Mouse (Mus musculus) T-helper 1 cell (primary cell): ENCODE data around the gene Macrod2.

Experiments
- in situ Hi-C: fragments of 300-600 bp; cut with MboI, MseI; formaldehyde crosslinking; loops from one replicate; pipeline ENCODE4 v1.15.1; 2025; ENCODE audit warnings: high pct_unique_total_duplicates

The Macrod2 gene

DNA sequence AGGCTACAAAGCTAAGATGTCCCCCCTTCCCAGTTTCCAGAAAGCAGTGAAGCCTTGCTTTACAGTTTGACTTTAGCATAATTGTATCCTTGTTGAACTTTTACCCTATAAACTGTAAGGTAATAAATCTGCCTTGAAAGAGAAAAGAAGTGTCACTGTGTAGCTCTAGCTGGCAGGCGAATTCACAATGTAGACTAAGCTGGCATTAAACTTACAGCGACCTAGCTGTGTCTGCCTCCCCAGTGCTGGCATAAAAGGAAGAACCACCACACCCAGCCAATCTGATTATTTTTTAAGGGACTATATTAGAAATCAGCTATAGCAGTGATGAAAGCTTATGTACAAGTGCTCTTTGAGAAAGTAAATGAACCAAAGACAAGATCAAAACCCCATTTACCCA is 1791.8 kb downstream of the Macrod2 start:
- in situ Hi-C loops, result no loop called here

DNA sequence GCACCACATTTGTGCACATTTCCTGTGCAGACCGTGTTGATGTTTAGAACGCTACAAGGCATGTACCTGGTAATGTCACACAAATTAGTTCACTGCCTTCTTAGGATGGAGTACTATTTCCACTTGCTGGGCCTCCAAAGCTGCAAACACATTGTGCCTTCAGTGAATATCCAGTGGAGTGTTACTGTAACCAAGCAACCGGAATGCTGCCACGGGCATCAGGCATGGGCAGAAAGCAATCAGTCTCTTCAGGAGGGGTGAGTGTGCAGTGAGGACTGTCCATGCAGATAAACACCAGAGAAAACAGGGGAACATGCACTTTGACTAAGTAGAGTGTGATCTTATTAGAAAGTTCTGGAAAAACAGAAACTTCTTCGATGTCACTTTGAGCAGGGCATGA is 1792.3 kb downstream of the Macrod2 start:
- in situ Hi-C loops, result no loop called here

DNA sequence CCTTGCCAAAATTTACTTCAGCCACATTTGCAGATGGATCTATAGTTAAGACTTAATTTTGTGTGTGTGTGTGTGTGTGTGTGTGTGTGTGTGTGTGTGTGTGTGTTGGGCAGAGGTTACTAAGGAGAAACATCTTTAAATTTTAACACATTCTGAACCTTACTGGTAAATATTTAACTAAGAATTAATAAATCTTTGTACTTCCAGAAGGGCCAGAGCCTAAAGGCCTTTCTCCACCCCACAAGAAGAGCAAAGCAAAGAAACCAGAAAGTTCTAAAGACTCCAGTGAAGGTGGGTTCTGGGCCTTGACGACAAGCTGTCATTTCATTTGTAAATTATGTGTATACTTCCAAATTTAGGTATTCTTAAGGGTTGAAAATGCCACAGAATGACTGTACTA is 1822.3 kb downstream of the Macrod2 start:
- in situ Hi-C loops, result no loop called here

DNA sequence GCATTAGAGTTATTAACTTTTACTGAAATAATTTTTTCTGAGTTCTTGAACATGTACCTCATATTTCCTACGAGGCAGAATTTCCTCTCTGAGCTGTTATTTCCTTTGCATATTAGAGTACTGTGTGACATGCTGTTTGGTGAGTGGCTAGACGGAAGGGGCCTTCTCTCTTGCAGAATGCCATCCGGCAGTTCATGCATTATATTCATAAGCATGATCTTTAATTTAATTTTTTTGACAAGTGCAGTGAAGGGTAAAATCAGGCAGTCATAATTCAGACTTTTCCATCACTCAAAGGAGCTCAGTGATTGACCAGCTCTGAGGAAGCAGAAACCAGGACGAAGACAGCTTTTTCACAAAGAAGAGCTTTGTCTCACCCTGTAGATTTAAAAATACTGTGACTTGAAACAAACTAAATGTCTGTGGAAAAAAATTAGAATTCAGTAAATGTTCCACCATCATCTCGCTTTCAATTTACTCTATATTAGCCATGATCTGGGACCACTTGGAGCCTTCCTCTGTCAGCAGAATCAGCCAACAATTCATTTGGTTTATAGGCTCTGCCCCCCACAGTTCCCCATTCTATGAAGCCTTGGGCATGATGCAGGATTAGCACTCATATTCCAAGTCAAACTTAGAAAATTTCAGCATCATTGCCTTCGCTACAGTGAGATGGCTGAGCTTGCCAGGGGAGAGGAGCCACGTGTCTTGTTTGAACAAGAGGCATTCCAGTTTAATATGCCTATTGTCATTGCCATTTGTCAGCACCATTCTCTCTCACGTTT is 1827.2 kb downstream of the Macrod2 start:
- in situ Hi-C loops, result no loop called here

DNA sequence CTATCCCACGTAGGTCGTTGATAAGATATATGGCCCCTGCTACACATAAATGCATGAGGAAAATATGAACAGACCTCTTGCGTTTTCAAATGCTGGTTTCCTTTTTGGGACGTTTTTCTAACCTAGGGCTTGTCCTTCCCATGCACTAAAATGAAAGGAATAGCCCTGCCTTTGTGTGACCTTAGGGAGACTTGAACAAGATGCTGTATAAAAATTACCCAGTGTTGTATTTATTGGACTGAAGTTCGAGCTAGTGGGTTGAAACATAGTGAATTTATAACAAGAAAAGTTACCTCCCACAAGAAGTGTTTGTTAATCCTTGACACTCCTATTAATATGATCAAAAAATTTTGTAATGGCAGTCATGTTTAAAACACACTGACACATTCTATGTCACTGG is 1827.8 kb downstream of the Macrod2 start:
- in situ Hi-C loops, result no loop called here

DNA sequence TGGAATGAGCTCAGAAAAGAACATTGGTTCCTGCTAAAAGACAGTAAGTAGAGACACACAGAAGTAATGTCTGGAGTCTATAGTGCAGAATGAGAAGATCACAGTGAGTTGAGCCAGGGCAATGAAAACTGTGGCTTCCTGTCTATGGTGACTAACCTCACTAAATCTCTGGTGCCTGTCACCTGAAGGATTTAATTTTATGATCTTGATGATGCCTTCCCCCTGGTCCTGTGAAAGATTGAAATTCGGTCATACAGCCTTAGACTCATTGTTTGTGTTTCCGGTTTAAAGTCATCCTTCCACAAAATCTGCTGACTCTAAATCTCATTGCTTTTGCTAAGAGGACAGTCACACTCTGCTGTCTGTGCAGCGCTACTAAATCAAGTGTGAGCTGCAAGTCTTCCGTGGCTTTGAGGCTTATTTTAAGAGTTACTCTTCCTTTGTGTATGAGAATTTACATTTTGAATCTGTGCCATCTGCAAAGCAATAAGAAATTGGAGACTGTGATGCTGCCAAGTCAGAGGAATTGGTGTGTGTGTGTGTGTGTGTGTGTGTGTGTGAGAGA is 1836.0 kb downstream of the Macrod2 start:
- in situ Hi-C loops, result no loop called here

DNA sequence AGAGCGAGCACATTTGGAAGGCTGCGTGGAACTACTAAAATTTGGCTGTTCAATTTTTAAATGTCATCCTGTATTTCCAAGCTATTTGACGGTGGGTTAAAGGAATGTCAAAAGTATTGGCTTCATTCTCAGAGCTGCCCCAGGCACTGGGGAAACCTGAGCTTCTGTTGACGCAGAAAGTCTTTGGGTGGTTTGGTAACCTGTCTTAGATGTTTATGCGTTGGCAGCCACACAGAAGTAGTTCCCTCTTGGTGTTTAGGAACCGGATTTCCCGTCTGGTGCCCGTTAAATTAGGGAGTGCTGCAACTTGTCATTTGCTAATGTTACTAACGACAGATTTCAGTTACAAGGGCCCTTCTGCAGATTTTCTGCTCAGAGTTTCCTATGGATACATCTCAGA is 1837.7 kb downstream of the Macrod2 start:
- in situ Hi-C loops, result no loop called here

DNA sequence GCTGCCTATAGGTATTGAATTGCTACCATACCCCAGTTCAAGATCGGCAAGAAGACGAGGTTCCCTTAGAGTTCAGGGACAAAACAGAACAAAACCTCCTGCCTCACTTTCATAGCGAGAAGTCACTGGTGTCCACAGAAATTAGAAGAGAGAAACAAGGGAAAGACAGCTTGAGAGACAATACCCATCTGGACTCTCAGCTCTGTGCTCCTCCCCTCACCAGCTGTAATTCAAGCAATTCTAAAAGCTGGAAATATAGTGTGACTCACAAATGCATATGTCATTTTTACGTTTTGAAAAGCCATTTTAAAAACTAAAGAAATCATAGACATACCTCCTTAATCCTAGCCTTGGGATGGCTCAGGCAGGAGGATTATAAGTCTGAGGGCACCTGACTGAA is 1848.4 kb downstream of the Macrod2 start:
- in situ Hi-C loops, result no loop called here

DNA sequence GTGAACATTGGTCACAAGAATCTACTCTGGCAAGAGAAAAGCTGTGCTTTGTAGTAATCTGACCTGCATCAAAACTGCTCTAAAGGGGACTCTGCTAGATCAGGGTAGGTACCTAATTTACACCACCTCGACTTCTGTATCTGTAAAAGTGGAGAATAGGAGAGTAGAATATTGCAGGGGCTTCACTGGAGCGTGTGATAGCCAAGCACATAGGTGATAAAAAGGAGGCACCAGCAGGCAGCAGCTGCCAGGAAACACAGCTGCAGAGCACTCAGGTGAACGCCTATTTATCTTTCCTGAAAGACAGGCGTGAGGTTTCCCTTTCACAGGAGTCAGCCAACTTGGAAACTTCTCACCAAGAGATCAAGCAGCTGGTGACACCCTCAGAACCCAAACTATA is 1855.3 kb downstream of the Macrod2 start:
- in situ Hi-C loops, result no loop called here

DNA sequence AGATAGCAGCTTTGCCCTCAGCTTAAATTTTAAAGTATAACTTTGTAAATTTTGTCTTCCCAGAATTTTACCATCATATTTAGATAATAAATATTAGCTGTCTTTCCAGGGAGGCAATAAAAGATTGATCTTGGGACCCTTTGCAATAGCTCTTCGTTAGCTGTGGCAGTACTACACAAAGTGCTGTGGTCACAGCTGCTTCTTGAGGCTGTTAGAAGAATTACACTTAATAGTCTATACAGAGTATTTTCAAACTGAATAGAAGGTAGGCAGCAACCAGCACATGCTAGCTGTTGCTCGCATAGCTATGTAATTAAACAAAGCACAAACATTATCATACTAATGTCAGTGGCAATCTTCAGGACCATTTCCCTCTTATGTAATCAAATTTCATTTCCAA is 1856.4 kb downstream of the Macrod2 start:
- in situ Hi-C loops, result no loop called here

DNA sequence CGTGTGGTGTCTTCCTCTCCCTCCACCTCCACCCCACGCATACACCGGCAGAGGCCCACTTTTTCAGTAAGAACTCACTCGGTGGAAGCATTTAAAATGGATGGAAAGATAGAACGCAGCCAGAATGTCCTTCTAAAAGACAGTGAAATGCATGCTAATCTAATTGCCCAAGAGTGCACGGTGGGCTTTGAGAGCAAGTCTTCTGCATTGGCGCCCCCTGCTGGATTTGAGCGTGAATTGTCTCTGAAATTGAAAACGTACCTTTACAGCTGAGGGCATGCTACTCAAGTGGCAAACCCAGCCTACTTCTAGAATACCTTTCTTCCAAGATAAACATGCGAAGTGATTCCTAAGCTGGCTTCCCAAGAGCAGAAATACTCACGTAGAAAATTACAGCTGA is 1858.8 kb downstream of the Macrod2 start:
- in situ Hi-C loops, result no loop called here

DNA sequence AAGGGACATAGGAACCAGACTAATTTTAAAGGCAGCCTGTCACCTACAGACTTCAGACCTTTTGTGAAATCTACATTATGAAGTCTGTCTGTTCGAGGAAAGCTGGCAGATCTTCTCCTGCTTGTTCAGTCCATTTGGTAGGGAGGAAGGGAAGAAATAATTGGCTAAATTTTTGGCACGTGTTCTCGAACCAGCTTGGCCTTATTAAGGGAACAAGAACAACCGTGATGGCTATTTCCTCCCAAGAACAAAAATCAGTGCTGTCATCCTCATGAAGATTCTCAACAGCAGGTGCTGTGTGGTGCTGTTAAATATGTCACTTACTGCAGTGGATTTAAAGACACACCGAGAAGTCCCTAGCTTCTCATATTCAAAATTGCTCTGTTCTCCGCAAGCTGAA is 1859.5 kb downstream of the Macrod2 start:
- in situ Hi-C loops, result no loop called here

DNA sequence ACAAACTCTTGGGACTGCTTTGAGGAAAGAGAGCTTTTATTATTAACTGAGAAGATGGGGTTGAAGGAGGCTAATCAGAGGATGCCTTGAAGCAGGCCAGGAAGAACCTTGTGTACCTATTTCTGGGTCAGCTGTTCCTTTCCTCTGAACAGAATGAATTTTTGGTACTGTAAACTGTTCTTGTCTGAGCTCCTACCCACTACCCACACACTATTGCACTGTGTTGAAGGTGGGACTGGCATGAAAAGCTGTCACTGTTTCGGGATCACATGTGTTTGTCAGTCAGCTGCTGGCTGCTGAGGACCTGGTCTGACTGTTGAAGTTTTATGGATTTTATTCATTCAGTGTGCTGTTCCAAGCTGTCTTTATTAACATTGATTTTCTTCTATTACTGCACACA is 1862.4 kb downstream of the Macrod2 start:
- in situ Hi-C loops, result no loop called here

DNA sequence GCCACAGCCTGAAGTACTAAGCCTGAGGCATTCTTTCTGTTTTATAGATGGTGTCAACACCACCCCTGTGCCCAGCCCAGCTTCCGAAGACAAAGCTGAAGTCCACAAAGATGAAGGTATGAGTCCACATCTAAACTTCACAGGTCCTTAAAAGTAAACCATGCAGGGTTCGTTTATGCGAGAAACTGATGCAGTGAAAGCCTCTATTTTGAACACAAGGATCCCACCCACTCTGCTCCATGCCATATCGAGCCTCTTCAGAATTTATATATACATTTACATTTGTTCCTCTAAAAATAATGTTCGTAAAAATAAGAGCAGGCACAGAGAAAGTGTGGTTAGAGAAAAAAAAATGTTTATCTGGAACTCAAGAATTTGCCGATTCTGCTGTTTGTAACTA is 1865.9 kb downstream of the Macrod2 start:
- in situ Hi-C loops, result loop anchor here (10.0 kb wide), 1 partner anchor 294 kb away; no protein-coding TSS in a partner anchor

DNA sequence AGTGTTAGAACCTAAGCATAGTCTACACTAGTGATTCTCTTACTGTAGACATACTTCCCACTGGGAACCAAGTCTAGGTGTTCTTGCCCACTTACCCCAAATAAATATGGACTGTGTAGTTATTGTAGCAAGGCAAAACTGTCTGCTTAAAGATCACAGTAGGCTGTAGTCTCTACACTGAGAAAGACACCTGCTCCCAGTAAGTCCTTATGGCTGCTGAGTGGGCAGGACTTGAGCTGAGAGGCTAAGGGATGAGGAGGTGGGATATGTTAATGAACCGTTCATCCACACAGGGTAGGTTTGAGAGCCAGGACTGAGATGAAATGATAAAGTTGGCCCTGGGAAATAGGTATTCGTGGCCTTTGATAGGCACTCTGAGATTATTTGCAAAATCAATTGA is 1869.6 kb downstream of the Macrod2 start:
- in situ Hi-C loops, result loop anchor here (10.0 kb wide), 1 partner anchor 290 kb away; no protein-coding TSS in a partner anchor

DNA sequence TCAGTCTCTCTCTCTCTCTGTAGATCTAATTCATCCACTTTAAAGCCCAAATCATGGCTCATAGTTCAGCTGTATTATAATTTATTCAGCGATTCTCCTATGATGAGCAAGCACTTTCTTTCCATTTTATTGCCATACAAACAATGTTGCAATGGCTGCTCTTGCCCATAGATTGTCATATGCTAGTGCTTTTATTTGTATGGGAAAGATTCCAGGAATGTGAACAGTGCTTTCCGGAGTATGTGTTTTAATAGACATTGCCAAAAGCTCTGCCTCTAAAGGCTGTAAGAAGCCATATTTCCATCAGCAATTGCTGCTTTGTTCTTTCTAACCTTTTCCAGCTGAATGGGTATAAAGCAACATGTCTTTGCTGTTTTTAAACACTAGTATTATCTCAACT is 1872.7 kb downstream of the Macrod2 start:
- in situ Hi-C loops, result loop anchor here (10.0 kb wide), 1 partner anchor 287 kb away; no protein-coding TSS in a partner anchor

DNA sequence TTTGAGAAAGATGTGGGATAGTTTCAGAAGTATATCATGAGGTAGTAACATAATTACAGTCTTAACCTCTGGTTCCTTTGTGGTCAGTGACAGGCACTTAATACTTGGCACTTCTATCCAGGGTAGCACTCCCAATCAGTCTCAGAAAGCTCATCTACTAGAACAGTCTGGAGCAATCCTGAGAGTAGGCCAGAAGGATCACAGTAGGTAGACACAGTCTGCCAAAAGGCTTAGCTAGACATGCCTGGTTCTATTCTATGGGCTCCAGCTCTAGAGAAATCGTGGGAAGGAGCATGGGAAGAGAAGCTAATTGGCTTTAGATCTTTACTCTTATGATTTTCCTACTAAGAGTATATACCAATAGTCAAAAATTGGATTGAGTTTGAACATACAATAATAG is 1891.7 kb downstream of the Macrod2 start:
- in situ Hi-C loops, result no loop called here

DNA sequence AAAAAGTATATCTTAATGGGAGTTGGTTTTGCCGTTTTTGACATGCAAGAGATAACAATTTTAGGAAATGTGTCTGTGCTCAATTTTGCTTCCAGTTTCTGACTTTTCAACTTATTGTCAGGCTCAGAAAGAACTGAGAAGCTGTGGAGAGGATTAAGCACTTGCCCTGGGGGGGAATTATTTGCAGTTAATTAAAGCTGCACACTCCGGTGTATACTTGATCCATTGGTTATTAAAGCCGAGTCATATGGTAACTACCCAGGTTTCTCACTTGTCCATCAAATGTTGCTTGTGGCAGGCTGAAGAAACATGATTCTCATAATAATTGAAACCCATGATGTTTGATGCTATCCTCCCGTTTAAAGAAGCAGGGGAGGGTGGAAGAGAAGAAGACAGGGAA is 1899.7 kb downstream of the Macrod2 start:
- in situ Hi-C loops, result no loop called here

DNA sequence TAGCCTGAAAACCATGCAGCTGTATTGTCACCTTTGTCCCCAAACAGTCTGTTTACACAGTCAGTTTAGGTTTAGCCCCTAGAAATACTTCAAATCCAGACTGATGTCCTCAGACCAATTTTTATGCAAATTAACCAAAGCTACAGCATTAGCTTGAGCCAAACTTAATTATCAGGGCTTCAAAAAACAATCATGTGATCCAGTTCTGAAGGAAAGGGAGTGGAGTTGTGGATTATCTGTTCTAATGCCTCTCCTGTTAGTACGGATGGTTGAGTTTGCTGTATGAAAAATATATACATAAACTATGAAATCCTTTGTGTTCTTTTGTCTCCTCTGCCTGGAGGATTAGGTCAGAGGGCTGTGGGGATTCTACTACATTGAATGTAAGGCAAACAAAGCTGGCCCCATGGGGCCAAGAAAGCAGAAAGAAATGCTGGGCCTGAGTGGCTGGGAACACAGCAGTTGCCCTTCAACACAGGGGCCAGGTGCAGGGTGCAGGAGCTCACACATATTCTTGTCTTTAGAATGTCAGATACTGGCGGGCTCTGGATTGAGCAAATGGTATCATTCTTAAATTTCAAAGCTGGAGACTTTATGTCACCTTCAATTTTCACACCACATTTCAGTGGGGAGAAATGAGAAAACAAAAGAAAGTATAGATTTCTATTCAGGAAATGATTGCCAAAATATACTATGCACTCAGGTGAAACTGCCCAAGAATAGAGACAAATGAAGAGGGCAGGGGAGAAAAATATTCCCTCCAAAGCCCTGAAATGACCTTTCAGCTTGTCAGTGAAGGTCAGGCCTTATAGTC is 1908.2 kb downstream of the Macrod2 start:
- in situ Hi-C loops, result no loop called here

DNA sequence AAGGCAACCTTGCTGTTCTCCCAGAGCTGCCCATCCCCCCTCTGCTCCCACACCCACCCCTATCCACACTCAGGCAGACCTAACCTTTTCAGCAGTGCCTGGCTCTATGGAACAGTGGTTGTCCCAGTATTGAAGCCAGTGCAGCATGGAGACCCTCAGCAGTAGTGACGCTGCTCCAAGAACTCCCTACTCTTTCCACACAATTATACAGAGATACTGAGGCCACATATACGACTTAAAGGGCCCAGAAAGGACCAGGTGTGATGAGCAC is 1908.7 kb downstream of the Macrod2 start:
- in situ Hi-C loops, result no loop called here

DNA sequence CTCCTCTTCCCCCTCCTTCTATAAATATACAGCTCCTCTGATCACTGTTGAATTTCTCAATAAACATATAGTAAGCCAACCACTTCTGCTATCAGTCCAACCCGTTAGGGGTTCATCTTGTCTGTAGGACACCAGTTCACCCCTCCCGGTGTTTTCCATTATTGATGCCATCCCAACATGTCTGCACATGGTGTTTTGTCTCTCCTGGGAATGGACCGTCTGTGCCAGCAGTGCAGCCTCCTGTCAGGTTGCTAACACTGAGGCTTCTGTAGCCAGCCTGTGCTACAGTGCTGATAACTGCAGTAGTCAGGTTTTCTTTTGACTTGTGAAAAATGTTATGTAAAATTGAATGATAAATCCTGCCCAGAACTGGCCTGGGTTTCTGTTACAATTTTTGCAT is 1928.0 kb downstream of the Macrod2 start:
- in situ Hi-C loops, result no loop called here

DNA sequence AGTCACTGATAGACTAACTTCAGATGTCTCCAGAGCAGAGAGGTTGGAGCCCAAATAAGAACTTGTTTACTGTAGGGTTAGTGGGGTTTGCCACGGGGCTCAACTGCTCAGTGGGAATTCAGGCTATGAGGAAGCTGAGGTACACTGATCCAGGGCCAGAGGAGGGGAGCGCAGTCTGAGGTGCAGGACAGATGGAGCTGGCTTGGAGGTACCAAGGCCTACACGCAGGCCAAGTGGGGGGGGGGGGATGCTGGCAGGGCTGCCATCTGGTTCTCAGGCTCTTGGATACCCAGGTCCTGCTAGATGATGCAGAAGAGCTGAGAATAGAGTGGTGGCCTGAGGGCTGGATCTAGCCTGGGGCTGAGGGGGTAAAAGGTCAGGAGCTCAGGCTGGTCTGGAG is 1931.6 kb downstream of the Macrod2 start:
- in situ Hi-C loops, result no loop called here

DNA sequence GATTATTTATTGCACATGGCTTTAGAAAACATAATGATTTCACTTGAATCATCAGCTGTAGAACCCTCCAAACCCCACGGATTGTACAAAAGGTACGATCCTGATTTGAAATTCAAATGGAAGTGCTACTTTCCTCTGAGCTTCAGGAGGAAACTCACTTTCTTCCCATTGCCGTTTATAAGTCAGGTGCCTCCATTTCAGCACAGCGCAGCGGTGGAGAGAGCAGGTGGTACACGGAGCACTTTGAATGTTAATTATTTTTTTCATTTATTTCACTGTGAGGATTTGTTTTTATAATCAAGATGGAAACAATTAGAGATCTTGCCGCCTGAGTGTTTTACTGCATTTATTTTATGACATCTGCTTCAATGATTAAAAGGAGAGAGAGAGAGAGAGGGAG is 1934.7 kb downstream of the Macrod2 start:
- in situ Hi-C loops, result no loop called here
